Mouse (Mus musculus) embryo, embryonic 10.5 days (tissue): ENCODE results near the gene Upk1a.

Experiments used
- DNase-seq: peaks from one replicate; pipeline ENCODE4 v3.0.0-alpha.2; 2015; ENCODE audit warnings: low spot score

Gene Upk1a

GRCm38 (mm10) chr7:30572389-30572788, 40.3 kb downstream of the Upk1a start:
- no peak for DNase-seq

- no peak for DNase-seq
These were observed 45.1 kb downstream of the Upk1a start for GRCm38 (mm10) chr7:30567555-30567954.

- DNase-seq = no peak
These were observed 46.6 kb downstream of the Upk1a start for GRCm38 (mm10) chr7:30566033-30566432.

DNA sequence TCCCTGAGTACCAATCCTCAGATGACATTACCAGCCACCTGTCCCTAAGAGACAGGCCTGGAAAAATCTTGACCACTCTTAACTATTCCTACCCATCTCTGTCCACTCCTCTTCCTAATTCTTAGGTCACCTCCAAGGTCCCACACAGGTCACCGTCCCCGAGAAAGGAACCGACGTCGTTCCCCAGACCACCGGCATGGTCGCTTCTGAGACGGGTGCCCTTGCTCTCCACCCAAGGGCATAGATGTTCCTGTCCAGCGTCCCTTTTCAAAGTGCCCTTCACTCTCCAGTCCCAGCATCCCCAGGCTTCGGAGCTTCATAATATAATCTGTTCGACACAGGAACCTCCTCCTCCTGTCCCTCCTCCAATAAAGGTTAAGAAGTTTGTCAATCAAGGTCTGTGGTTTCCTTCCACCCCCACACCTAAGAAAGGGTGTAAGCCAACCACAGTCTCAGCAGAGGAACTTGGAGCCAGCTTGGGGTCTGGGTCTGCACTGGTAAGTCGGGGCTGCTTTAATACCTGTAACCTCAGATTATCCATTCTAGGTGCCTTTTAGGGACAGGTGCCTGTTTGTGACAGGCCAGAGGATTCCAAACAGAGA, 47.6 kb downstream of the Upk1a start, which contains the start of gene Igflr1:
Gene Igflr1, plus strand, starts transcription at position 458 of the 602 bp plus-strand sequence.
- no peak for DNase-seq

DNA sequence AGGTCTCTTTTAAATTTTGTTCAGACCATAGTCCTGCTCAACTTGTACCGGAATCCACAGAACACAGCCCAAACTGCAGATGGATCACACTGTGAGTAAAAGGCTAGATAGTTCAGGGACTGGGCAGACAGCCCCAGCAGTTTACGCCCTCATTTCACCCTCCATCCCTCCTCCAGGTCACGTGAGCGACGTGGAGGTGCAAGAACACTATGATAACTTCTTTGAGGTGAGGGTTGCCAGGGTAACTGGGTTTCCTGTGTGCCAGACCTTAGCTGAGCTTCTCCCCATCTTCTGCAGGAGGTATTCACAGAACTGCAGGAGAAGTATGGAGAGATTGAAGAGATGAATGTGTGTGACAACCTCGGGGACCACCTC, 48.8 kb downstream of the Upk1a start:
- no peak for DNase-seq

DNA sequence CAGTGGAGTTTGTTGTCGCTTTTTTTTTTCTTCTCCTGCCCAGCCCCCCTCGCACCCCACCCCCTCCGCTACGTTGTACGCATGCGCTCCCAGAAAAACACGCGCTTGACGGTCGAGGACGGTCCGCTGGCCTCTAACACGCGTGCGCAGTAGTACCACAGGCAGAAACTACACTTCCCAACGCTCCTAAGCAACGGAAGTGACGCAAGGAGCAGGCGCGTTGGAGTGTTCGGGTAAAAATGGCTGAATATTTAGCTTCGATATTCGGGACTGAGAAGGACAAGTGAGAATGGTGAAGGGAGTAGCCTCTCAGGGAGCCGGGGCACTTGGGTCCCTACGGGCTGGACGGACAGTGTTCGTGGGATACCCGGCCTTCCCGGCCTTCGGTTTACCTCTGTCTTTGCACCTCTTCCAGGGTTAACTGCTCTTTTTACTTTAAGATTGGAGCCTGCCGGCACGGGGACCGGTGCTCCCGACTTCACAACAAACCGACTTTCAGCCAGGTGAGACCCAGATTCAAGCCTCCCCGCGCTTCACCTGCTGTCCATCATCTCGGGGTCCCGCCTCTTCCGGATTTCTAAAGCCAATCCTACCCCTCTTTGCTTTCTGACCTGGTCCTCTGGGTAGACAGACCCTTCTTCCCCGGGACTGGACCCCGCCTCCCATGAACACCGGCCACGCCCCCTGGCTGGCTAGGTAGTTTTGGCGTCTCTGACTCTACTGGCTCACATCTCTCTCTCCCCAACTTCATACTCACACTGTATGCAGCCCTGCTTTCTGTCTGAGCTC, 49.3 kb downstream of the Upk1a start, which contains the start of the genes U2af1l4, Gm49396 and Psenen:
Gene U2af1l4, plus strand, starts transcription at position 185 of the 789 bp plus-strand sequence.
Gene Gm49396, plus strand, starts transcription at position 228 of the 789 bp plus-strand sequence.
Gene Psenen, minus strand, starts transcription at position 511 of the 789 bp plus-strand sequence.
- DNase-seq = peak; percentile 100

DNA sequence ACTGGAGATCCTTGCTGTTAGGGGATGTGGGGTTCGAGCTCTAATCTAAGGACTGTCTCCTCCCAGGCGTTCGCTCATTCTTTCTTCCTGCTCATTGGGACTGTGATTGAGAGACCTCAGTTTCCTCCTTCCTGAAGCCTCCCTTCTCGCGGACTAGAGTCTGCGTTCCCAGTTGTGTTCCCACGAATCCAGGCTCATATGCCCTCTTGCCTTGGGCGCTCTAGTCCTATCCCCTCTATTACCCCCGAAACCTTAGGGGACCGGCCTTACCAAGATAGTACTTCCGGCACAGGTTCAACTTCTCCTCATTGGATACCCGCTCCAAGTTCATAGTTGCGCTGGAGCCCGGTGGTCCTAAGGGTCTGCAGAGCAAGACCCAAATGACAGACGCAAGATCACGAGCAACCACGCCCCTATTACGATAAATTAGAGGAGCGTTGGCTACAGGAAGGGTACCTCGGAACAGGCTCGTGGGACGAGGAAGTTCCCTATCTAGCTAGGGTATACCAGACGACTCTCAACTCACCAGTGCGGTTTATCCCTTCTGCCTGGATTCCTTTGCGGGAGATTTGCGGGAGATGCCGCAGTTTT, 50.0 kb downstream of the Upk1a start:
- no peak for DNase-seq

DNA sequence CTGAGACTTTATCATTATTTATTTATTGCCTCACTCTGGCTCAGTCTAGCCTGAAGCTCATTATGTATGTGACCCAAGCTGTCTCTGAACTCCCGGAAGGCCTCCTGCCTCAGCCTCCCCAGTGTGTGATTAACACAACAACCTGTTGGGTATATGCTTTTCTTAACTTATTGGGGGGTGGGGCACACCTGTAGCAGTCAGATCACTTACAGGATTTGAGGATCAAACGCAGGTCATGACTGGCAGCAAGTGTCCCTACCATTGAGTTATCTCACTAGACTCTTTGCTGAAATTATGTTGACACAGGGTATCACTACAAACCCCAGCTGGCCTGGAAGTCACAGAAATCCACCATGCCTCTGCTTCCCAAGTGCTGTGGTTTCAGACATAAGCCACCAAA, 52.4 kb downstream of the Upk1a start:
- DNase-seq = no peak

DNA sequence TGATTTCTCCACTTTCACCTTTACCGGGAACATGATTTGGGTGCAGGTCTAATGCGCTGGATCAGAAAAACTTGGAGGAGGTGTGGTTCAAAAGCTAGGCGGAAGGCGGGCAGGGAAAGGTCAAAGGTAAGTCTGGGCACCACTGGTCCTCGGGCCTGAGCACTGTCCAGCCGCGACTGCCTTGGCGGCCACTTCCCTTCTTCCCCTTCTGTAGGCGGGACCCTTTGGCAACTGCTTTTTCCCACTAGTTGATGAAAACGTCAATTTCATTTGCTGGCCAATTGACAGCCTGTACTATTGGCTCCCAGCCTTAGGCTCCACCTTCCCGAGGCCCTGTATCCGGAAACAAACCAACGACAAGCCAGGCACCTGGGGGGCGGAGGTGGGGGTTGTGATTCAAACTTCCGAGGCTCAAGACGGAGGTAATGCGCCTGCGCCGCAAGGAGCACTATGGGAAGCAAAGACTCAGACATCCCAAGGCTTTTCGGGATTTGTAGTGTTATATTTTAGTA, 53.1 kb downstream of the Upk1a start, which contains the start of gene Lin37:
Gene Lin37, minus strand, starts transcription at position 396 of the 512 bp plus-strand sequence.
- peak; percentile 99 for DNase-seq

- peak; percentile 2 for DNase-seq
These were observed 53.8 kb downstream of the Upk1a start for GRCm38 (mm10) chr7:30558656-30559442.

DNA sequence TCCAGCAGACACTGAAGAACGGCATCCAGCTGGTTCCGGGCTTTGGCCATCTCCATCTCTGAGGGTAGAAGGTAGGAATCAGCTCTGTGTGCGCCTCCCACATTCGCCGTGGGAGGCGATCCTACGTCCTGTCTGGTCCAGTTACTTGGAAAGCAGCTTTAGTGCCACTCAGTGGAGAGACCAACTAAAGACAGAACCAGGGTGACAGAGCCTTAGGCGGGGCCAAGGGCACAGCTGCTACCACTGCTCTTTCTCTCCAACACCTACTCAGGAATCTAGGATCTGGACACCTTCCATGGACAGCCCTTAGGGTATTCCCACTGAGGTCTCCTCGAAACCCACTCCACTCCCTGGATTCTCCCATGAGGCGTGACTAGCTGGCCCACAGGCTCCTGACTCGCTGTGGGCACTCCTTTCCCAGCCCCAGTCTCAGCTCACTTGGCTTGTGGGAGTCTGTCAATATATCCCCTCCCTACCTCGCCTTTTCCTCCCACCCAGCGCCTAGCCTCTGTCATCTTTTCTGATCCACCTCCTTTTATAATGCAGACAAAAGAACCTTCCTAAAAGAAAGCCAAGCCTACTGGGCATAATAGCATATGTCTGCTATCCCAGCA, 54.6 kb downstream of the Upk1a start:
- no peak for DNase-seq

- DNase-seq = no peak
These were observed 55.6 kb downstream of the Upk1a start for GRCm38 (mm10) chr7:30556894-30557536.

- no peak for DNase-seq
These were observed 58.6 kb downstream of the Upk1a start for GRCm38 (mm10) chr7:30553810-30554584.
